Mouse (Mus musculus): ENCODE data around the gene Rufy4. TPM values are rescaled to one million over a fixed set of nuclear protein-coding genes. Genes with fewer than 3 reads are reported as not detected.

Gene Rufy4
- total RNA-seq (2022): under 1 TPM in 1 of 4 experiments, not detected in 3; 0.25 TPM

- DNase-seq (ENCODE audit: low spot score in 2 of 2): peak; percentile 22 to 45
These were observed at the start of gene Rufy4 for GRCm38 (mm10) chr1:74124991-74125552. Gene Rufy4 (plus strand): TSS chr1:74125541.

- DNase-seq (ENCODE audit: low spot score in 2 of 2): no peak
These were observed 49.1 kb upstream of the Rufy4 start for GRCm38 (mm10) chr1:74076230-74076629.

- peak; percentile 24 to 81 for DNase-seq (ENCODE audit: low spot score in 2 of 2)
These were observed 48.0 kb upstream of the Rufy4 start for GRCm38 (mm10) chr1:74077353-74077752.

GRCm38 (mm10) chr1:74081573-74081989, 43.8 kb upstream of the Rufy4 start:
- DNase-seq (ENCODE audit: low spot score in 2 of 2): no peak

DNA sequence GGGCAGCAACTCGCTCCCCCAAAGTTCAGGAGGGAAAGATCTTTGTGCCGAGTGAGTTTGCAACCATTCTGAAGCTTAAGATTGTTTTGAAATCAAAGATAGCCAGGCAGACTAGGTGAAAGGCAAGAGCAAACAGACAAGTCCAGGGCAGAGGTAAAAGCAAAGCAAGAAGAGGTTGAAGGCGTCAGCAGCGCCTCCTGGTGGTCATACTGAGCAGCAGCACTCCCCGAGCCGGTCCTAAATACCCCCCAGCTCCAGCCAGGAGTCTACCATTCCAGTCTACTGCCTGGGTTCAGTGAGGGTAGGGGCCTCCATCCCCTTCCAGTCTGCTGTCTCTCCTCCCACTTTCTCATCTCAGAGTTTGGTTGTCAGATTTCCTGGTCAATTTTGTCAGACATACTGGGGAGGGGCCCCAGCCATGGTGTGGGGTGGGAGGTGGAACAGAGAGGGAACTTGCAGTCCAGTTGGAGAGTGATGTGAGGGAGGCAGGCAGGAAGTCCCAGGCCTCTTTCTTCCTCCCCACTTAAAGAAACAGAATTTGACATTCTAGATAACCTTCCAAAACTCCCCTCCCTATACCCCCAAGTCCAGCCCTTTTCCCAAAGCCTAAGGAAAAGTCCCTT, 42.4 kb upstream of the Rufy4 start:
- peak in 1 of 2 experiments; percentile 9 for DNase-seq (ENCODE audit: low spot score in 2 of 2)

DNA sequence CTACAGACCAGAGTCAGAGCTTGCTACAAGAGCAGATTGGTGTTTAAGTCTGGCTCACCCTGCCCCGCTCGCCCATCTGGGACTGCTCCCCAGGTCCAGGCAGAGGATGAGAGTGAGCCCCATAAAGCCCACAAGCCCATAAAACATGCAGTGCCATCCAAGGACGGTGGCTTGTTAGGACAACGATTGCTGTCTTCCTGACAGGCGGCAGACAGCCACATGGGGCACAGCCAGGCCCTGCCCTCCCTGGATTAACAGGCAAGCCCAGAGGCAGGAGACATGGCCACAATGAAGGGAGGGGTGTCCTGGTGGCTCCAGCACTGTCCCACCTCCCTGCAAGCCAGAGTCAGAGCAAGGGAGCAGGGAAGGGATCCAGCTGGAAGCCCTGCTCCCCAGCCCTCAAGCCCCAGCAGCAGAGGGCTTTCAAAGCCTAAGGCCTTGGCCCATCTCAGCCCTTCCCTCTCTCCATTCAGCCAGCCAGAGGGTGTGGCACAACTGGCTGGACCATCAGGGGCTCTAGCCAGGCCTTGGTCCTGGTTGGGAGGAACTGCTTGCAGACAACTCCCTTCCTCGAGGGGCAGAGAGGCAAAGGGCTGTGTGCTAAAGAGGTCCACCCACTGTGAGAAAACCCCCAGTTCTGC, 41.2 kb upstream of the Rufy4 start:
- DNase-seq (ENCODE audit: low spot score in 2 of 2): no peak

GRCm38 (mm10) chr1:74084752-74085151, 40.6 kb upstream of the Rufy4 start:
- no peak for DNase-seq (ENCODE audit: low spot score in 2 of 2)

DNA sequence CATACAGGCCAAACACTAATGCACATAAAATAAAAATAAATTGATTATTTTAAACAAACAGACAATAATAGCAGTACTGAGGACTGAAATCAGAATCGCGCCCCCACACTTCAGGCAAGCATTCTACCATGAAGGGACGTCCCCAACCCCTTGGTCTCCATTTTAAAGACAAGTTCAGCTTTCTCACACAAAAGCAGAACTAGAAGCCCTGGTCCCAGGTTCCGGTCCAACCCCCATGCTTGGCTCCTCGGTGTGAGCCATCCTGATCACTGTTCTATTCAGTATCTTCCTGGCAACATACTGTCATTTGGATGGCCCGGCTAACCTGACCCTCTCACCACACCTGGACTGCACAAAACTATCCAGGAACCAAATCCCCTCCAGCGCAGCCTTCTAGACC, 39.8 kb upstream of the Rufy4 start:
- no peak for DNase-seq (ENCODE audit: low spot score in 2 of 2)

GRCm38 (mm10) chr1:74088569-74088968, 36.8 kb upstream of the Rufy4 start:
- no peak for DNase-seq (ENCODE audit: low spot score in 2 of 2)

DNA sequence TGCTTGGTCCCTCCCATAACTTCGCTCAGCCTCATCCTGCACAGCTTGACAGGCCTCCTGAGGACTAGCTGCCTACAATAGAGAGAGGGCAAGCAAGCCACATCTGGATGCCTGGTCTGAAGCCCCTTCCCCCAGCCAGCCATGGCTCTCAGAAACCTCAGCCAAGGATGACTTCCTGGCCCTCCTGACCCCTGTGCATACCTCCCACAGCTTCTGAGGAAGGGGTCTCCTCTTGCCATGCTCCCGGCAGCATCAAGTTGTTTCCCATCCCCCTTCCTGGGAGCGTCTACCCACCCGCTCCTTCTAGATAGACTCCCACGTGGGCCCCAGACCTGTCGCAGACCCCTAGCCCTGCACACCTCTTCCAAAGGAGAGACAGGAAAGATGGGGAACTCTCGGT, 35.0 kb upstream of the Rufy4 start:
- DNase-seq (ENCODE audit: low spot score in 2 of 2): no peak

GRCm38 (mm10) chr1:74091138-74091537, 34.2 kb upstream of the Rufy4 start:
- DNase-seq (ENCODE audit: low spot score in 2 of 2): no peak

- DNase-seq (ENCODE audit: low spot score in 2 of 2): no peak
These were observed 33.6 kb upstream of the Rufy4 start for GRCm38 (mm10) chr1:74091611-74092224.

DNA sequence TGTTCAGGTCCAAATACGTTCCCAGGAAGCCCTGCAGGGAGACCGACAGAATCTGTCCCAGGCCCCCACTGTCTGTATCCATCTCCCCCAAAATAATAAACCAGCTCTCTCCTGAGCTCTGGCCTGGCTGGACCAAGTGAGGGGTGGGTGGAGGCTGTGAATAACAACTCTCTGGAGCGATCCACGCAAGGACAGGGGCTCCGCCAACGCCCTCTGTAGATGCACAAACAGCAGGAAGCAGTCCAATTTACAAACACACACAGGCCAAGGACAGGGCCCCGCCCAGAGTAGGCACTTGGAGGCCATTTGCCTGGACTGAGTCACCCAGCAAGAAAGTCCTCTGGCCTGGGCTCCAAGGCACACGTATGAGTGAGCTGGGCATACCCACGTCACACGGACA, 33.1 kb upstream of the Rufy4 start:
- no peak for DNase-seq (ENCODE audit: low spot score in 2 of 2)

DNA sequence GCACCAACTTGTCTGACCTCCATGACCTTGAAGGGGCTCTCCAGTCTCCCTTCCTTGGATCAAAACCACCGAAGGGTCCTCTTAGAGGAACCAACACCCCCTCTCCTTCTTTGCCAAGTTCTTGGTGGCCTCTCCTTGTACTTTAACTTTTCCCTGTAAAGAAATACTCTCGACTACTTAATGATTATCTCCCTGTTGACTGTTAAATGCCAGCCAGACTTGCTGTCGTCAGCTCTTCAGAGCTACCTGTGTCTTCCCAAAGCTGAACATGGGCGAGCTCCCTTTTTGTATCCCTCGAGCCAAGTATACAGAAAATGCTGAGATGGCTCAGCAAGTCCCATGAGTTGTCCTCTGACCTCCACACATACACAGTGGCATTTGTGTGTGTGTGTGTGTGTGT, 31.9 kb upstream of the Rufy4 start:
- no peak for DNase-seq (ENCODE audit: low spot score in 2 of 2)

GRCm38 (mm10) chr1:74094497-74095270, 30.7 kb upstream of the Rufy4 start:
- peak in 1 of 2 experiments; percentile 16 for DNase-seq (ENCODE audit: low spot score in 2 of 2)

- no peak for DNase-seq (ENCODE audit: low spot score in 2 of 2)
These were observed 30.0 kb upstream of the Rufy4 start for GRCm38 (mm10) chr1:74095296-74095695.

GRCm38 (mm10) chr1:74095728-74096127, 29.6 kb upstream of the Rufy4 start:
- DNase-seq (ENCODE audit: low spot score in 2 of 2): no peak

GRCm38 (mm10) chr1:74098004-74099000, 27.0 kb upstream of the Rufy4 start:
- DNase-seq (ENCODE audit: low spot score in 2 of 2): no peak

- no peak for DNase-seq (ENCODE audit: low spot score in 2 of 2)
These were observed 26.3 kb upstream of the Rufy4 start for GRCm38 (mm10) chr1:74099001-74099435.

- DNase-seq (ENCODE audit: low spot score in 2 of 2): no peak
These were observed 21.5 kb upstream of the Rufy4 start for GRCm38 (mm10) chr1:74103654-74104353.
